Mouse (Mus musculus) embryonic facial prominence, embryonic 15.5 days (tissue): Measurements from ENCODE around the gene Tedc1. TPM values are rescaled to one million over a fixed set of nuclear protein-coding genes. Genes with fewer than 3 reads are reported as not detected.
A peak's percentile ranks its signal among the peaks of the same experiment; 100 is the strongest.

Experiments
- ATAC-seq: fragments of 200-750 bp; cut with Nextera tagmentation; 2 replicates; pipeline ENCODE4 v1.8.0; 2017; ENCODE audit warnings: low read depth, moderate TSS enrichment; ENCODE audit not compliant: insufficient number of reproducible peaks, low FRiP score, low TSS enrichment
- H3K27ac ChIP-seq: fragments of 300-500 bp; sonication (generic); replicated peaks from 2 replicates; pipeline ENCODE4 v1.5.1; 2015; ENCODE audit warnings: mild to moderate bottlenecking, inconsistent platforms
- H3K27me3 ChIP-seq: fragments of 300-500 bp; sonication (generic); 2 replicates; pipeline ENCODE4 v1.6.1; 2015; ENCODE audit warnings: inconsistent platforms
- H3K36me3 ChIP-seq: fragments of 300-500 bp; sonication (generic); 2 replicates; pipeline ENCODE4 v1.6.1; 2015; ENCODE audit warnings: mild to moderate bottlenecking, inconsistent platforms
- H3K4me1 ChIP-seq: fragments of 300-500 bp; sonication (generic); 2 replicates; pipeline ENCODE4 v1.6.1; 2015; ENCODE audit warnings: inconsistent platforms
- H3K4me2 ChIP-seq: fragments of 300-500 bp; sonication (generic); replicated peaks from 2 replicates; pipeline ENCODE4 v1.6.1; 2015; ENCODE audit warnings: mild to moderate bottlenecking, inconsistent platforms
- H3K4me3 ChIP-seq: fragments of 300-500 bp; sonication (generic); replicated peaks from 2 replicates; pipeline ENCODE4 v1.5.1; 2015; ENCODE audit warnings: mild to moderate bottlenecking, inconsistent platforms
- H3K9ac ChIP-seq: fragments of 300-500 bp; sonication (generic); 2 replicates; pipeline ENCODE4 v1.6.1; 2015; ENCODE audit warnings: inconsistent platforms
- H3K9me3 ChIP-seq: fragments of 300-500 bp; sonication (generic); replicated peaks from 2 replicates; pipeline ENCODE4 v1.6.1; 2016; ENCODE audit warnings: inconsistent platforms
- WGBS: fragments of 180-500 bp; shearing (Covaris S2); methylation state at CpG from one replicate; pipeline ENCODE4 v1.1.7; 2015; 5-methylcytosine and 5-hydroxymethylcytosine counted together
- polyA plus RNA-seq: library from polyadenylated mRNA; unstranded; fragments of >200 nt; fragmentation: Nextera tagmentation; extraction: Ambion mirVana; gene quantifications from 2 replicates; pipeline ENCODE4 v1.2.1, GENCODE M21; 2015

Gene Tedc1
- polyA plus RNA-seq: 29.6 and 36.8 TPM in 2 replicates

DNA sequence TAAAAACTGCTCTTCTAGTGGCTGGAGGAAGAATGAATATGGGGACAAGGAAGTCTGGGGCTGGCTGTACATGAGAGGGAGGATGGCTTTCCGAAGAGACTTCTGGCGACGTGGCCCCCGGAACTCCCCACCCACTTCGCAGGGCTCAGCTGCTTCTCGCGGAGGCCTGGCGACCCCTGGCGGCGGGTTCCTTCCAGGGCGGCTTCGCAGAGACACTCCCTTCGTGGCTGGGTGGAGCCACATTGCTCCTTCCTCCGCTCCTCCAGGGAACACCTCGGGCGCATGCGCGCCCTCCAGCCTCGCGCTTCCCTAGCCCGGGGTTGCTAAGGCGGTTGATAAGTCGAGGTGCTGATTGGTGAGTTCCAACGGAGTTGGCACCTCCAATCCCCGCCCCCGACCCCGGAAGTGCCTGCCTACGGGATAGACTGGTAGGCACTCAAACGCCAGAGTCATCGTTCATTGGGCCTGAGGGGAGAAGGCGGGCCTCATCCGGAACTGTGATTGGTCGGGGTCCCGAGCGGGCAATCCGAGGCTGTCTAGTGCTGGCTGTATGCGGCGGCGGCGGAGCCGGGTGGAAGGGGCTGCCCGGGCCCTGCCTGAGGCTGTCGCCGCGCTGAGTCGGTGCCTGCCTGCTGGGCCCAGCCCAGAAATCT, at the start of gene Tedc1:
Gene Tedc1, plus strand, starts transcription at position 535 of the 653 bp plus-strand sequence.
- Histone ChIP-seq H3K27ac (peak within 1 kb of the TSS; percentile 85), H3K4me3 (peak within 1 kb of the TSS; percentile 74), H3K4me1 (peaks cover 46% of the 10 kb centered on the region), H3K27me3 (peaks cover 10% of the 10 kb centered on the region), H3K9me3 (no peaks in the 10 kb centered on the region), H3K4me2 (peak within 1 kb of the TSS; percentile 89), H3K36me3 (no peaks in the 10 kb centered on the region), H3K9ac (peak within 1 kb of the TSS; percentile 50)
- peak; percentile 95 for ATAC-seq
- under 1% methylated on average over 46 of the region's 46 CpGs for WGBS

DNA sequence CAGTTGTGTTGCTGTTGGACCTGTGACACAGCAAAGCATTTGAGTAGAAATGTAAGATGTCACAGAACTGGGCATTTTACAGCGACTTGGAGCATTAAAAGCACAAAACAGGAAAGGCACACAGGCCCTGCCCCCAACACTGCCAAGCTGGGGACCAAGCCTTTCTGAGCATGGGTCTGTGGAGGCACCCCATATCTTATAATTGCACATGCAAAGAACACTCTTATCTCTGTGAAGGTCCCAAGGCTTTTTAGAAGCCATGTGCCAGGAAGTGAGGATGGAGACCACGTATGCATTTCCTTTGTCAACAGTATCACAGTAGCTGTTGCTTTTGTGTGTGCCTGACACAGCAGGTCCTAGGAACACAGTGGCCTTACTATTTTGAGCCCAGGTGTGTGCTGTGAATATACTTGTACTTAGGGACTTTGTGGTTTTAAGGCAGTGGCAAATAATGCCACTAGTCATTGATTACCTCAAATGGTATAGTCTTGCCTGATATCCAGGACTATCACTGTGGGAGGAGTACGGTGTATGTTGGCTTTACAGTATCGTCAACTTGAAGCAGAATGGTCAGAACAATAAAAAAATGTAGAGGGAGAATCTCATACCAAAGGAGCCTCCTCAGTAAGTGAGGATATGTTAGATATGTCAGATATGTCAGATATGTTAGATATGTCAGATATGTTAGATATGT, 48.6 kb upstream of the Tedc1 start:
- WGBS: 82% methylated on average over 4 of the region's 4 CpGs
- no peak for ATAC-seq
- no peak overlapping the region for H3K4me3 ChIP-seq

DNA sequence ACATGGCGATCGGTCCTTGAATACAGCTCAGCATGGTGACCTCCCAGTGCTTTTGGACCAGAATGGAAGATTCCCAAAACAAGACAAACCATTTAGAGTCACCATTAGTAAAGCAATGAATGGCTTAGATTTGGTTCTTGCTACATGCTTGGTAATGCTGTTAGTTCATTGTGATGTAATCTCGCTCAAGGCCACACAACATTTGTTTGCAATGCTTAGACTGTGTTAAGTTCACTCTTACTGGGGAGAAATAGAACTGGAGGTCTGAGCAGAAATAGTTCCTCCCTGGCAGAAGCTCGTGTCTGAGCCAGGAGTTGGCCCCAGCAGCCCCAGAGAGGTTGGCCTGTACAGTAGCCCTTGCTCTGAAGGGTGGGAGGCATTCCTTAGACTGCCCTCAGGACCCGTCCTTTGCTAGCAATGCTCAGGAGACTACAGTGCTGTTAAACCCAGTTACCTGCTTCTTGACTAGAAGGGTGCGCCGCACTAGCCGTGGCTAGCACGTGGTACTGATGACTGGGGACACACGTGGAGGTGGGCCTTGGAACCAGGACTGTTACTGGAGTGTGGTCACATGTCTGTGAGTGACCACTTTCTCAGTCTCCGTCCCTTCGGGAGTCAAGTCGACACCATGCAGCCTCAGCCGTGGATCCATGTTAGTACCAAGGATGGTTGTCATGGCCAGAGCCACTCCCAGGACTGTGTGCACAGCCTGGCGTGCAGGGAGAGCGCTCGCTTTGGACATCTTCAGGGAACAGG, 47.5 kb upstream of the Tedc1 start:
- peaks cover 20% of the 10 kb centered on the region for H3K36me3 ChIP-seq
- no peak overlapping the region for H3K27ac ChIP-seq
- 85% methylated on average over 17 of the region's 17 CpGs for WGBS
- H3K4me1 ChIP-seq: 0 out of 2 replicates have a peak, but pooled peaks cover 3% of the 10 kb centered on the region
- no peak for ATAC-seq
- no peaks in the 10 kb centered on the region for H3K27me3 ChIP-seq
- no peak overlapping the region for H3K4me3 ChIP-seq
- H3K9ac ChIP-seq: no peak overlapping the region
- H3K9me3 ChIP-seq: no peaks in the 10 kb centered on the region
- H3K4me2 ChIP-seq: no peak overlapping the region

More for the DNA sequence above, 48.6 kb upstream of the Tedc1 start:
- Histone ChIP-seq H3K27ac (no peak overlapping the region), H3K27me3 (no peaks in the 10 kb centered on the region), H3K9me3 (no peaks in the 10 kb centered on the region), H3K36me3 (peaks cover 13% of the 10 kb centered on the region; the same call in 1 of the 2 replicates), H3K4me2 (no peak overlapping the region), H3K9ac (no peak overlapping the region), H3K4me1 (peaks cover 6% of the 10 kb centered on the region)

DNA sequence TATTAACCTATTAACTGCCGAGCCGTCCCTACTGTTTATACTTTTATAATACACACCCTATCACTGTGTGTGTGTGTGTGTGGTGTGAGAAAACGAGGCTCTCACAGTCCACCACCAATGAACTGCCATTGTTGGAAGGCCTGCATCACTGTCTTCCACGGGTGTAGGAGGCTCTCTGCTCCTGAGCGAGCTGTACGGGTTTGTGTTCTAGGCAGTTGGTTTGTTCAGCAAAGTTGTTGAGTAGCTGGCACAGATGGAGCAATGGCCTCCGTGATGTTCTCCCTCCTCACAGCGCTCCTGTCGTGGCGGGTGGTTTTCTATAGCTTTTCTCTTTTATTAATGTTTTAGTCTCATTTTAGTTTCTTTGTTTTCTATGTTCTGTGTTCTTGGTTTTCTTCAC, 46.4 kb upstream of the Tedc1 start:
- H3K27me3 ChIP-seq: no peaks in the 10 kb centered on the region
- H3K4me1 ChIP-seq: 0 out of 2 replicates have a peak, but pooled peaks cover 3% of the 10 kb centered on the region
- H3K4me2 ChIP-seq: no peak overlapping the region
- no peak overlapping the region for H3K9ac ChIP-seq
- ATAC-seq: no peak
- H3K9me3 ChIP-seq: no peaks in the 10 kb centered on the region
- H3K36me3 ChIP-seq: peaks cover 26% of the 10 kb centered on the region
- no peak overlapping the region for H3K27ac ChIP-seq
- WGBS: 86% methylated on average over 10 of the region's 10 CpGs
- no peak overlapping the region for H3K4me3 ChIP-seq

DNA sequence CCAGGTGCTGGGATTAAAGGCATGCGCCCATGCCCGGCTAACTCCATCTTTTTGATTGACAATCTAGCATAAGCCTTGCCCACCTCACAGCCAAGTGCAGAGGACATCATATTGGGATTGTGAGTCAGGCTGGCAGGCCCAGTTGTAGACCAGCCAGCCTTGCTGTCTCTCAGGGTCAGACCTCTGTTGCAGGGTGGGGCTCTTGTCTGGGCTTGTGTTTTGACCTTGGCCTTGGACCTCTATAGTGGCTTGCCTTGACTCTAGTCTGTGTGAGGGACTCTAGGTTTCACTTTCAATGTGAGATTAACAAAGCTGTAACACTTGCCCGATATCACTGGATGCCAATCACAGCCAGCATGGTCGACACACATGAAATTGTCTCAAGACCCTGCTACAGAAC, 42.1 kb upstream of the Tedc1 start:
- H3K4me1 ChIP-seq: 0 out of 2 replicates have a peak, but pooled peaks cover 3% of the 10 kb centered on the region
- H3K4me3 ChIP-seq: no peak overlapping the region
- no peaks in the 10 kb centered on the region for H3K9me3 ChIP-seq
- no peak for ATAC-seq
- peaks cover 58% of the 10 kb centered on the region for H3K36me3 ChIP-seq
- no peak overlapping the region for H3K9ac ChIP-seq
- H3K27ac ChIP-seq: no peak overlapping the region
- no peak overlapping the region for H3K4me2 ChIP-seq
- no peaks in the 10 kb centered on the region for H3K27me3 ChIP-seq
- 90% methylated on average over 4 of the region's 4 CpGs for WGBS

DNA sequence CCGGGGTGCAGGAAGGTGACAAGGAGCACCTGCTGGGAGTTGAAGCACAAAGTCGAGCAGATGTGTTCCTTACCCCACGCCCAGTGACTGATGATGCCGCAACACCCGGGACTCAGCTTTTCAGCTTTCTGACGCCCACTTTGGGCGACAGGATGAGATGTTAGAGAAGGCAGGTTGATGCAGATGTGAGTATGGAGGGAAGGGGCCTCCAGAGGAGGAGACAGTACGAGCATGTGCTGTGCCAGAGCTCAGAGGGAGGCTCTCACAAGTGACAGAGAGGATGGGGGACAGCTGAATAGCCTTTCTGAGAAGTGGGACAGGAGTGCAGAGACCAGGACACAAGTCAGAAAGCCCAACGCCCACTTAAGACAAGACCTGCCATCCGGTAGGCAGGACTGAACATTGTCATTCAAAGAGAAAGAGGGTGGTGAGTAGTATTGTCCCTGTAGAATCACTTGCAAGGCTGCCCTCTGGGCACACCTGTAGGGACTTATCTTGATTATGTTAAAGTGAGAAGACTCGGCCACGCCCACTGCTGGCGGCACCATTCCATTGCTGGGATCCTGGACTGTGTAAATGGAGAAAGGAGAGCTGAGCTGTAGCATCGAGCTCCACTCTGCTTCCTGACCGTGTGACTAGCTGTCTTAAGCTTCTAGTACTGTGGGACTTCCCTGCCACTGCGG, 41.2 kb upstream of the Tedc1 start:
- Histone ChIP-seq H3K27ac (no peak overlapping the region), H3K27me3 (no peaks in the 10 kb centered on the region), H3K9ac (no peak overlapping the region), H3K4me2 (no peak overlapping the region), H3K9me3 (no peaks in the 10 kb centered on the region), H3K4me3 (no peak overlapping the region), H3K36me3 (peaks cover 59% of the 10 kb centered on the region), H3K4me1 (0 out of 2 replicates have a peak, but pooled peaks cover 3% of the 10 kb centered on the region)
- WGBS: 76% methylated on average over 16 of the region's 16 CpGs
- no peak for ATAC-seq

DNA sequence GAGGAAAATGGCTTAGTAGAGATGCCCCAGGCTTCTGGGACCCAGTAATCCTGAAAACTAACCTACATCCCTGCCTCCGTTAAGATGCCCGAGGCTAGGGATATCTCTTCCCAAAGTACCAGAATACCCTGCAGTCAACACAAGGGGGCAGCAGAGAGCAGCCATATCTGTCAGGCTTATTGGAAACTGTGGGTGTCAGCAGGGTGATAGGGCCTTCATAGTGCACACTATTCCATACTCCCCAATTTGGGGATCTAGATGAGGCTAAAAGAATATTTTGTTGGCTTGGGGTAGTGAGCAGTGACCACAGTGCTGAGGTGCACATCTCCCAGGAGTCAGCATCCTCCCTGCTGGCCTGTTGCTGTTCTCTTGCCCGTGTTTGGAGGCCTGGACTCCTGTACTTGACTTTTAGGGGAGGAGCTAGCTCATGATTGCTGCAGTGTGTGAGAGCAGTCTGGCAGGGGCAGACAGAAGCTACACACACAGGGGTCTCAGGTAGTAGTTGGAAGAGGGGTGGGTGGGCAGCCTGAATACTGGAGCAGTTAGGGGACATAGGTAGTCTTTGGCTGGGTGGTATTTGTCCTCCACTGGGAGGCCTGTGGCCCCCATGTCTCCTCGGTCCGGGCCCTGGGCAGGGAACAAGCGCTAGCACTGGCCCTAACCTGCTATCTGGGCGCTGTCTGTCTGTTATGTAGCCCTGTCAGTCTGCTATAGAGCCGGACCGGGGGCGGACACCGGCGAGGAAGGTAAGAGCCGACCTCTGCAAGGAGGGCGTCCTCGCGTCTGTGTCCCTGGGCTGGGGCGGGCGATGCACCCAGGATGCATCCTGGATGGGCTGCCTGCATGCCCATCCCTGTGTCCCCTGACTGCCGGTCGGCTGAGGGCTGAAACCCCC, 36.5 kb upstream of the Tedc1 start:
- ATAC-seq: no peak
- Histone ChIP-seq H3K9me3 (no peaks in the 10 kb centered on the region), H3K4me2 (no peak overlapping the region), H3K27me3 (no peaks in the 10 kb centered on the region), H3K27ac (no peak overlapping the region), H3K4me3 (no peak overlapping the region), H3K4me1 (no peaks in the 10 kb centered on the region), H3K9ac (no peak overlapping the region), H3K36me3 (peaks cover 84% of the 10 kb centered on the region)
- 86% methylated on average over 20 of the region's 20 CpGs for WGBS

DNA sequence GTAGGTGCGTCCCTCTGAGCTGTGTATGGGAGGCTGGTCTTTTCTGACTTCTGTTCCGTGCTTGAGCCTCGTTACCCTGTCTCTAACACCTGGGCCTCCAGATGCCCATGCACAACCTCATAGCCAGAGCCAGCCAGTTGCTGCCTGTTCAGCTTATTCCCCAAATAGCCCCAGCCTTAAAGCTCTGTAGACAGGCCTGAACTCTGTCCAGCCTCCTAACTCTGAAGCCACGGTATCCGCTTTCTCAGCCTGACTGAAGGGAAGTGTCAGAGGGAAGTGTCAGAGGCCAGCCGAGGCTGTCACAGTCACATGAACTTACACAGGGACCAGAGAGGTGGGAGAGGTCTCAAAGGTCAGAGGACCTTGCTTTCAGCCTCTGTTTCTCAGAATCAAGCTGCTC, 31.5 kb upstream of the Tedc1 start:
- no peak overlapping the region for H3K4me2 ChIP-seq
- no peak for ATAC-seq
- H3K36me3 ChIP-seq: peaks cover 97% of the 10 kb centered on the region
- H3K4me1 ChIP-seq: no peaks in the 10 kb centered on the region
- H3K27me3 ChIP-seq: no peaks in the 10 kb centered on the region
- H3K9ac ChIP-seq: no peak overlapping the region
- no peak overlapping the region for H3K27ac ChIP-seq
- 87% methylated on average over 6 of the region's 6 CpGs for WGBS
- no peak overlapping the region for H3K4me3 ChIP-seq
- H3K9me3 ChIP-seq: no peaks in the 10 kb centered on the region

DNA sequence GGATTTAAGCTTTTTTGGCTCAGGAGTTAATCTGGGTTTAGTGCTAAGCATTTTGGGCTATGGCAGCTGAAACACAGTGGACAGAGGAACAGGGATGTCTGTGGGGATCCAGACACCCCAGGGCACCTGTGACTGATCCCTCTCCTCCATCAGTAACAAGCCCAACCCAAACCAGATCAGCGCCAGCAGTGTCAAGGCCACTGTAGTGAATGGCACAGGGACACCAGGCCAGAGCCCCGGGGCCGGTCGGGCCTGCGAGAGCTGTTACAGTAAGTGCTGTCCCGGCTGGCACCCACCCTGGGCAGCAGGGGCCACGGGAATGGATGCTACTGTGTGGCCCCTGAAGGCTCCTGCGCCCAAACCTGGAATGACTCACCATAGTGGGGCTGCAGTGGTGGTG, 25.5 kb upstream of the Tedc1 start:
- WGBS: 98% methylated on average over 8 of the region's 8 CpGs
- Histone ChIP-seq H3K27ac (no peak overlapping the region), H3K9me3 (no peaks in the 10 kb centered on the region), H3K4me1 (no peaks in the 10 kb centered on the region), H3K9ac (no peak overlapping the region), H3K27me3 (no peaks in the 10 kb centered on the region), H3K36me3 (peaks cover 100% of the 10 kb centered on the region), H3K4me3 (no peak overlapping the region), H3K4me2 (no peak overlapping the region)
- ATAC-seq: no peak

DNA sequence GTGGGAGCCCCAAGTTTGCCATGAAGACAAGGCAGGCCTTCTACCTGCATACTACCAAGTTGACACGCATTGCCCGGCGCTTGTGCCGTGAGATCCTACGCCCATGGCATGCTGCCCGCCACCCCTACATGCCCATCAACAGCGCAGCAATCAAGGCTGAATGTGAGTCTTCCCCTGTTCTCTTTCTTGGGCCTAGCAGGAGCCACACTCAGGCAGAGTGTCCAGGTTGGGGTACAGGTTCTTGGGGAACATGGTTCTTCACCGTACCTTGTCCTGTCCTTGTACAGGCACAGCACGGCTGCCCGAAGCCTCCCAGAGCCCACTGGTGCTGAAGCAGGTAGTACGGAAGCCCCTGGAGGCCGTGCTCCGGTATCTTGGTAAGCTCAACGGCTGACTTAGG, 24.6 kb upstream of the Tedc1 start:
- H3K36me3 ChIP-seq: peaks cover 100% of the 10 kb centered on the region
- no peaks in the 10 kb centered on the region for H3K27me3 ChIP-seq
- H3K4me1 ChIP-seq: no peaks in the 10 kb centered on the region
- no peak overlapping the region for H3K4me3 ChIP-seq
- H3K9me3 ChIP-seq: no peaks in the 10 kb centered on the region
- no peak for ATAC-seq
- no peak overlapping the region for H3K27ac ChIP-seq
- H3K4me2 ChIP-seq: no peak overlapping the region
- WGBS: 95% methylated on average over 14 of the region's 14 CpGs
- H3K9ac ChIP-seq: no peak overlapping the region
